Mouse (Mus musculus) liver, postnatal 0 days (tissue): ENCODE results near the gene Rab13. TPM values are rescaled to one million over a fixed set of nuclear protein-coding genes. Genes with fewer than 3 reads are reported as not detected.
A peak's percentile ranks its signal among the peaks of the same experiment; 100 is the strongest.
"Not testable (repeated sequence)": the region's sequence is repeated elsewhere in the genome, so short reads cannot be mapped to it uniquely, and the experiment has no call there.

Source experiments
- ATAC-seq: fragments of 200-750 bp; cut with Nextera tagmentation; 2 replicates; pipeline ENCODE4 v1.8.0; 2017; ENCODE audit warnings: mild to moderate bottlenecking, moderate library complexity
- DNase-seq: peaks from one replicate; pipeline ENCODE4 v3.0.0-alpha.2; 2016
- H3K27ac ChIP-seq: fragments of 300-500 bp; sonication (generic); 2 replicates; pipeline ENCODE4 v1.5.1; 2014; ENCODE audit warnings: antibody characterized with exemption, moderate library complexity, mild to moderate bottlenecking, low read depth
- H3K27me3 ChIP-seq: fragments of 300-500 bp; sonication (generic); 2 replicates; pipeline ENCODE4 v1.6.1; 2014; ENCODE audit warnings: low read length, control low read depth, mixed read lengths; ENCODE audit not compliant: insufficient read depth
- H3K36me3 ChIP-seq: fragments of 300-500 bp; sonication (generic); replicated peaks from 2 replicates; pipeline ENCODE4 v1.6.1; 2014; ENCODE audit warnings: mild to moderate bottlenecking, control low read depth, low read length, moderate library complexity, mixed read lengths; ENCODE audit not compliant: insufficient read depth
- H3K4me1 ChIP-seq: fragments of 300-500 bp; sonication (generic); 2 replicates; pipeline ENCODE4 v1.6.1; 2014; ENCODE audit warnings: antibody characterized with exemption, mild to moderate bottlenecking, control low read depth; ENCODE audit not compliant: insufficient read depth
- H3K4me2 ChIP-seq: fragments of 300-500 bp; sonication (generic); 2 replicates; pipeline ENCODE4 v1.6.1; 2014; ENCODE audit warnings: low read depth, mild to moderate bottlenecking, low read length, moderate library complexity, mixed read lengths
- H3K4me3 ChIP-seq: fragments of 300-500 bp; sonication (generic); 2 replicates; pipeline ENCODE4 v1.5.1; 2014; ENCODE audit warnings: low read depth, low read length
- H3K9ac ChIP-seq: fragments of 300-500 bp; sonication (generic); replicated peaks from 2 replicates; pipeline ENCODE4 v1.6.1; 2014; ENCODE audit warnings: mild to moderate bottlenecking, moderate library complexity
- H3K9me3 ChIP-seq: fragments of 300-500 bp; sonication (generic); 2 replicates; pipeline ENCODE4 v1.6.1; 2016; ENCODE audit warnings: mild to moderate bottlenecking, control low read depth, low read length, mixed read lengths
- CTCF ChIP-seq: sonication (generic); IDR thresholded peaks from 2 replicates; pipeline ENCODE4 v1.5.1; 2016; ENCODE audit warnings: antibody characterized with exemption, low read depth
- EP300 ChIP-seq: IDR thresholded peaks from 2 replicates; pipeline ENCODE4 v1.6.1; 2016; ENCODE audit warnings: antibody characterized with exemption, low read depth, mild to moderate bottlenecking
- WGBS: fragments of 180-500 bp; shearing (Covaris S2); extraction: QIAGEN DNeasy Blood & Tissue Kit; methylation state at CpG from one replicate; pipeline ENCODE4 v1.1.7; 2014; ENCODE audit not compliant: insufficient replicate concordance; 5-methylcytosine and 5-hydroxymethylcytosine counted together
- polyA plus RNA-seq: library from polyadenylated mRNA; unstranded; fragments of >200 nt; fragmentation: Nextera tagmentation; extraction: Ambion mirVana; gene quantifications from 2 replicates; pipeline ENCODE4 v1.2.1, GENCODE M21; 2015

Gene Rab13
- polyA plus RNA-seq, 1 experiment from 2014 or later, result 4.9 TPM

- TF ChIP-seq EP300 (no peak), CTCF (no peak)
- Histone ChIP-seq H3K9me3 (no peaks in the 10 kb centered on the region), H3K9ac (peak within 1 kb of the TSS; percentile 70), H3K36me3 (peaks cover 12% of the 10 kb centered on the region), H3K27ac (peak within 1 kb of the TSS; percentile 91), H3K4me2 (peak within 1 kb of the TSS; percentile 84), H3K27me3 (no peaks in the 10 kb centered on the region), H3K4me1 (peaks cover 7% of the 10 kb centered on the region), H3K4me3 (peak within 1 kb of the TSS; percentile 61)
- DNase-seq (peak; percentile 90), ATAC-seq (peak; percentile 93)
- WGBS, result under 1% methylated on average over 39 of the region's 44 CpGs
Observed at GRCm38 (mm10) chr3:90247960-90248745, 34.7 kb downstream of the Rab13 start, which contains the start of gene Slc39a1. TSS of gene Slc39a1 (plus strand) at chr3:90248172.

- ATAC-seq (peak; percentile 21), DNase-seq (peak; percentile 51)
- Histone ChIP-seq H3K4me1 (peaks cover 7% of the 10 kb centered on the region), H3K4me3 (peak overlapping the region; percentile 61), H3K9me3 (no peaks in the 10 kb centered on the region), H3K36me3 (peaks cover 12% of the 10 kb centered on the region), H3K4me2 (peak overlapping the region; percentile 84), H3K27ac (peak overlapping the region; percentile 91), H3K9ac (peak overlapping the region; percentile 70), H3K27me3 (no peaks in the 10 kb centered on the region)
- WGBS, result 1% methylated on average over 9 of the region's 10 CpGs
- TF ChIP-seq EP300, result no peak
- TF ChIP-seq CTCF, result no peak
Observed at GRCm38 (mm10) chr3:90248746-90249100, 35.2 kb downstream of the Rab13 start.

GRCm38 (mm10) chr3:90250791-90251190 is 37.3 kb downstream of the Rab13 start:
- H3K9me3 ChIP-seq, result no peaks in the 10 kb centered on the region
- H3K36me3 ChIP-seq, result peaks cover 12% of the 10 kb centered on the region
- no peaks in the 10 kb centered on the region for H3K27me3 ChIP-seq
- H3K4me3 ChIP-seq, result no peak overlapping the region
- WGBS, result 87% methylated on average over 6 of the region's 6 CpGs
- DNase-seq (no peak), ATAC-seq (no peak)
- H3K4me1 ChIP-seq, result peaks cover 17% of the 10 kb centered on the region
- no peak overlapping the region for H3K4me2 ChIP-seq
- no peak overlapping the region for H3K27ac ChIP-seq
- TF ChIP-seq EP300, result no peak
- TF ChIP-seq CTCF, result no peak
- no peak overlapping the region for H3K9ac ChIP-seq

- ATAC-seq, H3K4me3 ChIP-seq, H3K27ac ChIP-seq, DNase-seq, H3K9ac ChIP-seq, H3K27me3 ChIP-seq, H3K4me2 ChIP-seq, H3K9me3 ChIP-seq: not testable (repeated sequence)
- 92% methylated on average over 10 of the region's 12 CpGs for WGBS
- Histone ChIP-seq H3K4me1 (peaks cover 22% of the 10 kb centered on the region), H3K36me3 (peaks cover 13% of the 10 kb centered on the region)
Observed at GRCm38 (mm10) chr3:90251731-90252226, 38.3 kb downstream of the Rab13 start.

GRCm38 (mm10) chr3:90252659-90253058 is 39.2 kb downstream of the Rab13 start:
- not testable (repeated sequence) for DNase-seq, ATAC-seq, H3K9ac ChIP-seq, H3K4me2 ChIP-seq, H3K27ac ChIP-seq, H3K4me3 ChIP-seq, H3K27me3 ChIP-seq, H3K9me3 ChIP-seq
- H3K36me3 ChIP-seq, result peaks cover 14% of the 10 kb centered on the region
- peaks cover 20% of the 10 kb centered on the region for H3K4me1 ChIP-seq
- 89% methylated on average over 2 of the region's 2 CpGs for WGBS

- H3K4me2 ChIP-seq, H3K9ac ChIP-seq, ATAC-seq, H3K27me3 ChIP-seq, H3K27ac ChIP-seq, H3K4me3 ChIP-seq, H3K9me3 ChIP-seq, DNase-seq: not testable (repeated sequence)
- H3K36me3 ChIP-seq, result peaks cover 14% of the 10 kb centered on the region
- 35% methylated on average over 1 of the region's 1 CpGs for WGBS
- peaks cover 18% of the 10 kb centered on the region for H3K4me1 ChIP-seq
Observed at GRCm38 (mm10) chr3:90253174-90253573, 39.7 kb downstream of the Rab13 start.
